Mouse (Mus musculus): ENCODE data around the gene Kmt2c. TPM values are rescaled to one million over a fixed set of nuclear protein-coding genes. Genes with fewer than 3 reads are reported as not detected.
"Not testable (repeated sequence)": the region's sequence is repeated elsewhere in the genome, so short reads cannot be mapped to it uniquely, and the experiment has no call there.

The Kmt2c gene
- total and polyA plus RNA-seq, 3 experiments: 23.8 to 34.0 (median 26.2) TPM

- H3K4me1 ChIP-seq (ENCODE audit: control insufficient read depth in 1 of 2, insufficient read depth in 2 of 2, low read length in 2 of 2): peaks cover 10 to 16% of the 10 kb centered on the region in 2 experiments; a peak in 2 of 4 replicates
These were observed 43.2 kb downstream of the Kmt2c start for GRCm38 (mm10) chr5:25455432-25455831.

DNA sequence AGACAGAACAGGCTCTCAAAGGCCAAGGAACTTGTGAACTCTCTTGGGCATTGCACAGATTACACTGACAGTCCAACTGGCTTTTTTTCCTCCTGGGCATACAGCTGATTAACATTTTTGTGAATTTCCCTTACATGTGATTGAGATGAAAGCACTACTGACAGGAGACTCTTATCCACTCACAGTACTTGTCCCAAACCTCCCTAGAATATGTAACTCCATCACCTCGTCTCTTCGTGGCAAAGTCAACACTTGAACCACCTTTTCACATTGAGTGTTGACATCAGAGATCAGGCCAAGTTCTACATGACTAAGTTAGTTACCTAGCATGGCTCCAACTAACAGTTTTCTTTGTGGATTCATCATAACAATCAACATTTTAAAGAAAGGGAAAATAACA is 45.9 kb downstream of the Kmt2c start:
- no peaks in the 10 kb centered on the region for H3K9me3 ChIP-seq (replicated peaks; ENCODE audit: insufficient read depth, low read length)
- DNase-seq (ENCODE audit: low read depth, low spot score): no peak
- no peak overlapping the region for H3K4me3 ChIP-seq (ENCODE audit: control insufficient read depth in 1 of 2, insufficient read depth in 1 of 2, low read depth in 2 of 2, low read length in 2 of 2)
- TF ChIP-seq NRF1 (IDR thresholded peaks at IDR 0.05; ENCODE audit: insufficient read depth, low read depth, low read length, poor library complexity, severe bottlenecking) (no peak), HCFC1 (IDR thresholded peaks at IDR 0.05; ENCODE audit: low read depth, low read length) (no peak), TCF12 (IDR thresholded peaks at IDR 0.05; ENCODE audit: low read depth, low read length) (no peak), E2F4 (IDR thresholded peaks at IDR 0.05; ENCODE audit: borderline replicate concordance, low read depth, low read length) (no peak), USF2 (IDR thresholded peaks at IDR 0.05; ENCODE audit: borderline replicate concordance in 1 of 2, insufficient read depth in 1 of 2, low read depth in 1 of 2, low read length in 2 of 2) (no peak), BHLHE40 (IDR thresholded peaks at IDR 0.05; ENCODE audit: borderline replicate concordance, low read depth, low read length) (no peak), MAZ (IDR thresholded peaks at IDR 0.05; ENCODE audit: low read depth, low read length) (no peak), MAFK (IDR thresholded peaks at IDR 0.05; ENCODE audit: borderline replicate concordance, low read depth, low read length) (no peak), ZKSCAN1 (IDR thresholded peaks at IDR 0.05; ENCODE audit: low read depth, low read length) (no peak), MEF2A (IDR thresholded peaks at IDR 0.05; ENCODE audit: extremely low read depth, insufficient replicate concordance, low read depth, low read length, poor library complexity, severe bottlenecking) (no peak)
- H3K36me3 ChIP-seq (ENCODE audit: control insufficient read depth in 1 of 2, insufficient read depth in 2 of 2, low read length in 2 of 2): peaks cover 0 to 25% of the 10 kb centered on the region in 2 experiments; a peak in 2 of 4 replicates
- H3K27ac ChIP-seq (ENCODE audit: control insufficient read depth, low read depth, low read length): no peak overlapping the region
- H3K79me2 ChIP-seq (ENCODE audit: control insufficient read depth, insufficient read depth, low read length, poor library complexity): peaks cover 49% of the 10 kb centered on the region
- no peak overlapping the region for H3K9ac ChIP-seq (ENCODE audit: control insufficient read depth, low read depth, low read length, poor library complexity, severe bottlenecking)
- H3K27me3 ChIP-seq (ENCODE audit: control insufficient read depth in 1 of 2, insufficient read depth in 2 of 2, low read length in 2 of 2): no peaks in the 10 kb centered on the region
- peaks cover 10 to 24% of the 10 kb centered on the region in 2 experiments; a peak in 2 of 4 replicates for H3K4me1 ChIP-seq (ENCODE audit: control insufficient read depth in 1 of 2, insufficient read depth in 2 of 2, low read length in 2 of 2)

More at GRCm38 (mm10) chr5:25455432-25455831, 43.2 kb downstream of the Kmt2c start:
- peaks cover 0 to 22% of the 10 kb centered on the region in 2 experiments; a peak in 2 of 4 replicates for H3K36me3 ChIP-seq (ENCODE audit: control insufficient read depth in 1 of 2, insufficient read depth in 2 of 2, low read length in 2 of 2)
- H3K9me3 ChIP-seq (replicated peaks; ENCODE audit: insufficient read depth, low read length); H3K4me3 ChIP-seq (ENCODE audit: control insufficient read depth in 1 of 2, insufficient read depth in 1 of 2, low read depth in 2 of 2, low read length in 2 of 2); H3K9ac ChIP-seq (ENCODE audit: control insufficient read depth, low read depth, low read length, poor library complexity, severe bottlenecking); H3K27me3 ChIP-seq (ENCODE audit: control insufficient read depth in 1 of 2, insufficient read depth in 2 of 2, low read length in 2 of 2); DNase-seq (ENCODE audit: low read depth, low spot score); H3K27ac ChIP-seq (ENCODE audit: control insufficient read depth, low read depth, low read length): not testable (repeated sequence)
- peaks cover 51% of the 10 kb centered on the region for H3K79me2 ChIP-seq (ENCODE audit: control insufficient read depth, insufficient read depth, low read length, poor library complexity)
- TF ChIP-seq EP300 (IDR thresholded peaks at IDR 0.05; ENCODE audit: low read depth in 1 of 2, low read length in 2 of 2): 0 out of 4 replicates have a peak, but pooled peaks of 1 of the 2 experiments have one; percentile 3
- peak; percentile 9; the same call in 1 of the 2 replicates for TF ChIP-seq ETS1 (IDR thresholded peaks at IDR 0.05; ENCODE audit: low read depth, low read length)

- Histone ChIP-seq H3K79me2 (ENCODE audit: control insufficient read depth, insufficient read depth, low read length, poor library complexity) (no peaks in the 10 kb centered on the region), H3K27me3 (ENCODE audit: control insufficient read depth in 1 of 2, insufficient read depth in 2 of 2, low read length in 2 of 2) (no peaks in the 10 kb centered on the region), H3K9ac (ENCODE audit: control insufficient read depth, low read depth, low read length, poor library complexity, severe bottlenecking) (no peak overlapping the region), H3K9me3 (replicated peaks; ENCODE audit: insufficient read depth, low read length) (no peaks in the 10 kb centered on the region), H3K27ac (ENCODE audit: control insufficient read depth, low read depth, low read length) (no peak overlapping the region), H3K4me3 (ENCODE audit: control insufficient read depth in 1 of 2, insufficient read depth in 1 of 2, low read depth in 2 of 2, low read length in 2 of 2) (no peak overlapping the region), H3K36me3 (ENCODE audit: control insufficient read depth in 1 of 2, insufficient read depth in 2 of 2, low read length in 2 of 2) (peaks cover 2 to 15% of the 10 kb centered on the region in 2 experiments; a peak in 3 of 4 replicates), H3K4me1 (ENCODE audit: control insufficient read depth in 1 of 2, insufficient read depth in 2 of 2, low read length in 2 of 2) (peaks cover 4 to 11% of the 10 kb centered on the region in 2 experiments)
- DNase-seq (ENCODE audit: low read depth, low spot score): peak; percentile 59
- TF ChIP-seq MEF2A (IDR thresholded peaks at IDR 0.05; ENCODE audit: extremely low read depth, insufficient replicate concordance, low read depth, low read length, poor library complexity, severe bottlenecking): no peak
- TF ChIP-seq SMC3 (IDR thresholded peaks at IDR 0.05; ENCODE audit: low read depth, low read length): no peak
- no peak for TF ChIP-seq ZMIZ1 (IDR thresholded peaks at IDR 0.05; ENCODE audit: low read depth, low read length)
- TF ChIP-seq EP300 (IDR thresholded peaks at IDR 0.05; ENCODE audit: low read depth in 1 of 2, low read length in 2 of 2): peak in 1 of 2 experiments; percentile 54; a peak in 1 of 4 replicates
- no peak for TF ChIP-seq MAX (IDR thresholded peaks at IDR 0.05; ENCODE audit: low read length)
- TF ChIP-seq SIN3A (IDR thresholded peaks at IDR 0.05; ENCODE audit: low read length): peak; percentile 30; the same call in 1 of the 2 replicates
- TF ChIP-seq ETS1 (IDR thresholded peaks at IDR 0.05; ENCODE audit: low read depth, low read length): peak; percentile 74; the same call in 1 of the 2 replicates
- 0 out of 2 replicates have a peak, but pooled peaks have one; percentile 10 for TF ChIP-seq TAL1 (IDR thresholded peaks at IDR 0.05; ENCODE audit: low read length)
- no peak for TF ChIP-seq USF2 (IDR thresholded peaks at IDR 0.05; ENCODE audit: borderline replicate concordance in 1 of 2, insufficient read depth in 1 of 2, low read depth in 1 of 2, low read length in 2 of 2)
- TF ChIP-seq MXI1 (IDR thresholded peaks at IDR 0.05; ENCODE audit: low read depth, low read length): no peak
- TF ChIP-seq TBP (IDR thresholded peaks at IDR 0.05; ENCODE audit: low read depth, low read length): no peak
- TF ChIP-seq E2F4 (IDR thresholded peaks at IDR 0.05; ENCODE audit: borderline replicate concordance, low read depth, low read length): no peak
- no peak for TF ChIP-seq POLR2AphosphoS2 (IDR thresholded peaks at IDR 0.05; ENCODE audit: low read length)
- TF ChIP-seq CHD2 (IDR thresholded peaks at IDR 0.05; ENCODE audit: low read length): no peak
- no peak for TF ChIP-seq BHLHE40 (IDR thresholded peaks at IDR 0.05; ENCODE audit: borderline replicate concordance, low read depth, low read length)
- no peak for TF ChIP-seq NRF1 (IDR thresholded peaks at IDR 0.05; ENCODE audit: insufficient read depth, low read depth, low read length, poor library complexity, severe bottlenecking)
- no peak for TF ChIP-seq MAZ (IDR thresholded peaks at IDR 0.05; ENCODE audit: low read depth, low read length)
- no peak for TF ChIP-seq NELFE (IDR thresholded peaks at IDR 0.05; ENCODE audit: low read depth, low read length)
These were observed 61.1 kb downstream of the Kmt2c start for GRCm38 (mm10) chr5:25437508-25437907.
